Mouse (Mus musculus): ENCODE data around the gene Wdr20.

GRCm38 (mm10) chr12:110782278-110782677 lies 44.5 kb downstream of the Wdr20 start:
- TF ChIP-seq EP300 (IDR thresholded peaks at IDR 0.05; ENCODE audit: low read length) = no peak
- no peak for TF ChIP-seq CTCF (conservative IDR thresholded peaks at IDR 0.05 in 1 of 2, IDR thresholded peaks at IDR 0.05 in 1 of 2; ENCODE audit: low read depth in 2 of 2, low read length in 2 of 2)

Data from CH12.LX (cell line).